Mouse (Mus musculus): ENCODE measurements around the gene Pard3.

- no peak for TF ChIP-seq POLR2A (IDR thresholded peaks at IDR 0.05; ENCODE audit: borderline replicate concordance, extremely low read depth, low read depth, low read length)
- no peak for TF ChIP-seq CTCF (IDR thresholded peaks at IDR 0.05; ENCODE audit: insufficient read depth, low read length)
These were observed 239.3 kb downstream of the Pard3 start for GRCm38 (mm10) chr8:127302847-127303445.

Data from lung, adult 2 months (tissue).